Mouse (Mus musculus): ENCODE measurements around the gene 1110051M20Rik.

The 1110051M20Rik gene

DNA sequence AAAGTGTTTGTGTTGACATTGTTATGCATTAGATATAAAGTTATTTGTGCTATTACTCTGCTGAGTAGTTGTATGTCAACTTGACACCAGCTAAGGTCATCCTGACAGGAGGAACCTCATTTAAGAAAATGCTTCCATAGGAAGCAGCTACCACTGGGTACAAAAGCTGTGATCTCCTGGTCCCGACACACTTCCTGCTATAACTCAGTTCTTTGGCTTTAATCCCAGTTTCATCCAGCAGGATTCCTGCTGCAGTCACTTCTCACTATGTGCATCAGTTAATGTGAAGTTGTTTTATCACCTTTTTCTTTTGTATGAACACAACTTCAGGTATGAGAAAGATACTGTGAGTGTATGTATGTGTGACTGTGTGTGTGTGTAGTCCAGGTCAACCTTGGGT lies 2.3 kb downstream of the 1110051M20Rik start:
- ChIA-PET POLR2A (interaction anchor here in 3 of 4 experiments (0.8 to 1.2 kb wide), 5 partner anchors 12 to 18 kb away, joined by 3 to 4 read pairs (median 3); no protein-coding TSS in a partner anchor), CTCF (no interaction called here)

DNA sequence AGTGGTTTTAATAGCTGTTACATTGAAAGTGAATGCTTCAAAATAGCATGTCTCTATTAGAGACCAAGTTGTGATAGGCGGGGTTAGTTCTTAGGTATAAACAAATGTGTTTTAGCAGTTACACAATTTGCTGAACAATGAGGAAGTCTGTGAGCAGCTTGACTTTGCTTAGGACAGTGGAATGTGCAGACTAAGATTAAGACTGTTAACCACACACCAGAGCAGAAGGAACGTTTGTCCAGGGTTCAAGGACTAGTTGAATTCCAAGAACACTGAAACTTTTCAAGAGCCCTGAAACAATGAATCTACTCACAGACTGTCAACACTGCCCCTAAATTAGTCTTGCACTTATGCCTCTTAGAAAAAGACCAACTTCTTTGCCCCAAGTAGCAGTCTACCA lies 2.8 kb downstream of the 1110051M20Rik start:
- ChIA-PET POLR2A (interaction anchor here in 2 of 4 experiments (0.9 to 1.2 kb wide), 4 partner anchors 11 to 17 kb away, joined by 3 to 4 read pairs (median 3); no protein-coding TSS in a partner anchor), CTCF (no interaction called here)

DNA sequence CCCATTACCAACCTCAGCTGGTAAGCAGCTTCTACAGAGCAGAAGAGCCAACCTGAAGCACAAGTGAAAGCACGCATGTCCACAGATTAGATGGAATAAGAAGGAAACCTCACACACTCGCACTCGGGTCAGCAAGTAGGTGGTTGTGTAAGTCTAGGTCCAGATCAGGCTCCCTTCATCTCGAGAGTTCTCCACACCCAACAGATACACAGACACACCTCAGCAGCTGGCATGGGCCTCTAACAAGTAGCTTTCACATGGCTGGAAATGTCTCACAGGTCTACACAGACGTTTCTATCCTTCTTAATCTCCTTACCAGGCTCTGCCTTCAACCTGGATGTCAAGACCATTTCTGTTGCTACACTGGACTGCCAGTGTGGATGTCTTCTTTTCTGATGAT lies 3.8 kb downstream of the 1110051M20Rik start:
- ChIA-PET POLR2A (interaction anchor here in 1 of 4 experiments (1.1 kb wide), 1 partner anchor 10 kb away, joined by 4 read pairs; no protein-coding TSS in a partner anchor), CTCF (interaction anchor here in 1 of 4 experiments (2.1 kb wide), 1 partner anchor 15 kb away, joined by 6 read pairs; no protein-coding TSS in a partner anchor)

DNA sequence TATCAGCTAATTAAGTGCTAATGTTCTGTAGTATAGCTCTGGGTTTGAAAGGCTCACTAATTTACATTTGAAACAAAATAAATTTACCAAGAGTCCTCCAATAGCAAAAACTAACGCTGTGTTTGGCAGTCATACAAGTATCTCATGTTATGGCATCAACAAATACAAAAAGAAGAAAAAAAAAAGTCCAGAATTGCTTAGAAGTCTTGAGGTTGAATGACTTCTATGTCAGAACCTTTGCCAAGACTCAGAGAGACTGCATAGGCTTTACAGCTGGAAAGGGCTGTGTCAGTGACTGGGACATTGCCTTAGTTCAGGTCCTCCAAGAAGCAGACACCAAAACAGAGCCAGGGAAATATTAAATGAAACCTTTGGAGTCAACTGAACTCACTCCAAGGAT lies 4.6 kb downstream of the 1110051M20Rik start:
- ChIA-PET CTCF (interaction anchor here in 2 of 4 experiments (1.5 to 2.1 kb wide), 2 partner anchors 9 to 16 kb away, joined by 4 to 6 read pairs; no protein-coding TSS in a partner anchor), POLR2A (interaction anchor here in 3 of 4 experiments (0.7 to 2.1 kb wide), 20 partner anchors 10 to 212 kb away, joined by 3 to 11 read pairs (median 4); partner anchors contain the start of genes Lrp4 (in 2 of the 3) and Arfgap2 (in 1 of the 3))

DNA sequence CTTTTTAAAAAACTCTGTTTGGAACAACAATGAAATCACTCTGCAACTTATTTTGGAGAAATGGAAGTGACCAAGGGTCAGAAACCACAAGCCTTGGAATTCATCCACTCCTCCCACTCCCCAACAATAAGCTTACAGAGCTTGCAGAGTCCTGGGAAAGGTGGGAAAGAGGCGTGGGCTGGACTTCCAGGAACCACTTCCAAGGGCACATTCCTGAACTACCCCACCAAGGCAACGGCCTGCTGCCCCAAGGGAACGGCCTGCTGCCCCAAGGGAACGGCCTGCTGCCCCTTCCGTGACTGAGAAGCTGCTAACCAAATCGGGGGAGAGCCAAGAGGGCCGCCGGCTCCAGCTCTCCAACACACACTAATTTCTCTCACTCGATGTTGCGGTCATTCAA lies 5.2 kb downstream of the 1110051M20Rik start:
- ChIA-PET POLR2A (interaction anchor here in 3 of 4 experiments (0.7 to 2.1 kb wide), 23 partner anchors 9 to 213 kb away, joined by 3 to 11 read pairs (median 4); partner anchors contain the start of genes Lrp4 (in 2 of the 3) and Arfgap2 (in 1 of the 3)), CTCF (interaction anchor here in 3 of 4 experiments (0.7 to 2.1 kb wide), 4 partner anchors 9 to 44 kb away, joined by 3 to 6 read pairs (median 4); no protein-coding TSS in a partner anchor)

DNA sequence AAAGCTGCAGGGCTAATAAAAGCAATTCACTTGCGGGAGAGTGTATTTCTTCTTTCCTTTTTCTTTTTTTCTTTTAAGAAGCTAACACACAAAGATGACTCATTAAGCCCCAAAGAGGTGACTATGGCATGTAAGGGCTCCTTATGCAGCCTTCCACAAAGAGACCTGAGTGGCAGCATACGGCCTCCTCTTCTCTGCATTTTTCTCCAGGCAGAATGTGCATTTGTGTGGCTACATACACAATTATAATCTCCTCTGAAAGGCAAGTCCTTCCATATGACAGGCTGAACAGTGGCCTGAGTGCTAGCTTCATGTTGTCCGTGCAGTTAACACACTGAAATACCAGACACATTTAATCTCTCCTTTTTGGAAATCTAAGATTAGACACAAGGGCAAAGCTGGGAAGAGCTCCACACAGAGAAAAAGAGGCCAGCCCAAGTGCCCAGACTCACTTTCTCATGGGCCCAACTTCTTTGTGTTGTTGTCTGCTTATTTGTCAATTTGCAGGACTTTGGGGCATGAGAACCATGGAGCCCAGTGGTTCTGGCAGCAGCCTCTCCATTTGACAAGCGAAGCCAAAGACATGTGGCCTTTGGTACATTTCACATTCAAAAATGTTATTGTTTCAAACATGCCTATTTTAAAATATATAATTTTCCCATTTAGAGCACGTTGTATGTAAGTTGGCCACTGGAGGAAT lies 7.2 kb downstream of the 1110051M20Rik start:
- ChIA-PET CTCF (interaction anchor here in 1 of 4 experiments (0.5 kb wide), 1 partner anchor 27 kb away, joined by 3 read pairs; no protein-coding TSS in a partner anchor), POLR2A (interaction anchor here in 3 of 4 experiments (0.6 to 1.9 kb wide), 6 partner anchors 7 to 1540 kb away, joined by 3 to 6 read pairs (median 4); no protein-coding TSS in a partner anchor)

DNA sequence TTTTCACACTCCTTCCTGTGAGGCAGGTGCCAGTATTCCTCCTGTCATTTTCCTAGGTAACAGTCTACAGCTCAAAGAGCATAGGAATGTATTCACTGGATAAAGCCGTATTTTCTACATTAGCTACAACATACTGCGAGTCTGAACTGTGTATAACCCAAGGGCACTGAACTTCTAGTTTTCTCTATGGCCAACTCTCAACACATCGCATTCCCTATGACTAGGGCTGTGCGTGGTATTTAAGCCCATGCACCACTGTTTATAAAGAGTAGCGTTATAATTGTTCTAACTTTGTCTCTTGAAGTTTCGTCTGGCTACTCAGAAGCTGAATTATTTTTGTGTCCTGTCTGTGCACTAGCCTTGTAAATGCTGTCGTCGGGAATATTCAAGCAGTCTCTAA lies 7.8 kb downstream of the 1110051M20Rik start:
- CTCF ChIA-PET = interaction anchor here in 1 of 4 experiments (0.5 kb wide), 1 partner anchor 27 kb away, joined by 3 read pairs; no protein-coding TSS in a partner anchor
- POLR2A ChIA-PET = interaction anchor here in 3 of 4 experiments (0.6 to 1.9 kb wide), 4 partner anchors 9 to 22 kb away, joined by 3 to 6 read pairs (median 4); no protein-coding TSS in a partner anchor

DNA sequence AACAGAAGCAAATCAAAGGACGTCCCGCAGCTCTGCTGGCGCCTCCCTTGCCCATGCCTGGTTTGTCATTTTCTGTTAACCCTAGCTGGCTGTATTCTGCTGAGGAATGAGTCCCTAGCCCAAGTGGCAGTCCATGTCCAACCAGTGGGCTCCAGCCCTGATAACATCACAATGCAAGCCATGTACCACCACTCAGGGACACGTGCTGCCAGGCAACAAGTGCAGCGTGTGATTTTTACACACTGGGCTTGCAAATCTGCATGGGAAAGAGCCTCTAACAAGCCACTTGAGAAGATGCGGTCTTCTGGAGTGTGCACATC lies 13.9 kb downstream of the 1110051M20Rik start:
- CTCF ChIA-PET = interaction anchor here in 3 of 4 experiments (0.6 to 1.8 kb wide), 4 partner anchors 9 to 388 kb away, joined by 3 to 5 read pairs (median 4); no protein-coding TSS in a partner anchor
- POLR2A ChIA-PET = interaction anchor here in 3 of 4 experiments (0.8 to 3.3 kb wide), 9 partner anchors 8 to 30 kb away, joined by 4 to 11 read pairs (median 4); partner anchors contain the start of gene Lrp4 (in 1 of the 3)

DNA sequence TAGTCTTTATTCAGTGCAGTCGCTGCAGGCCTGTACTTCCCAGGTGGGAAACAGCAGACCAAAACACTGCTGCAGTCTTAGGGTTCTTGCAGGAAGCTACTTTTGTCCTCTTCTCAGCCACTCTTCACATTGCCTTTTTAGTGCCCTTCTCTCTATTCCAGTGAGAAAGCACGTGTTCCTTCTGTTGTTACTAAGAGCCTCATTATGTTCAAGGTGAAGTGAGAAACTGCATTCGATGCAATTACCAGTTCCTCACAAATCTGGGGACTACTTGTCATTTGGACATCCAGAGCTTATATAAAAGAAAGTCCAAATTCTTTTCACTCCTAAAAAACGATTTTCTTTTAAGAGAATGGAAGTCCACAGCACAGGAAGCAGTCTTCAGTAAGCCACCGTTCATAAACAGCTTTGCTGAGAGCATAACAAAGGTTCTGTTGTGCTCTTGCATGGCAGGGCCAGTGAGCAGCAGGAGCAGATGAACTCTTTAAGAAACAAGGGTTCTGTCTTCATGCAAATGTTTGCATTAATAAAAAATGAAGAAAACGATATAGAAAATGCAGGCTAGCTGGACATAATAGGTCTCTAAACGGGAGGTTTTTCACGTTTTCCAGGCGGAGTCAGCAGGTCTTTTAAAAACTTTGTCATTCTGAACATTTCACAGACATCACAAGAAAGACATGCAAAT lies 14.4 kb downstream of the 1110051M20Rik start:
- ChIA-PET POLR2A (interaction anchor here in 3 of 4 experiments (0.8 to 3.3 kb wide), 11 partner anchors 8 to 31 kb away, joined by 3 to 11 read pairs (median 4); partner anchors contain the start of genes 1110051M20Rik (in 1 of the 3) and Lrp4 (in 1 of the 3)), CTCF (interaction anchor here in 3 of 4 experiments (0.6 to 1.8 kb wide), 5 partner anchors 9 to 500 kb away, joined by 3 to 5 read pairs (median 3); no protein-coding TSS in a partner anchor)

DNA sequence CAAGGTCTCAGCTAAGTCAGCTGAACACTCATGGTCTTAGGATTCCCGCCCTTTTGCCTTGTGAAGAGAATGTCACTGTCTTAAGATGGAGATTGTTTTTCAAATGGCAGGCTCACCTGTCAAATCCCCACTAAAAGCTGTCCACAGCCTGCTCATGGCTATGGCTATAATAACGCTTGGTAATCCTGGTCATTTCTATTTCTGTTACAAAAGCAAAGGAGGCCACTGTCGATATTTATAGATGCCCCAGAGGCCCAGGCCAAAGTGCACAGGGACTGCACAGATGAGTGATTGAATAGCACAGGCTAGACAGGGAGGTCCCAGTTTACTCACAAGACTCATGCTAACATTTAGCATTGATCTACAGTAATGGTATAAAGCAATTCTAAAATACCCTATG lies 15.4 kb downstream of the 1110051M20Rik start:
- ChIA-PET POLR2A (interaction anchor here in 3 of 4 experiments (0.6 to 3.3 kb wide), 8 partner anchors 10 to 164 kb away, joined by 3 to 11 read pairs (median 4); partner anchors contain the start of genes 1110051M20Rik (in 1 of the 3) and Arfgap2 (in 1 of the 3)), CTCF (interaction anchor here in 1 of 4 experiments (0.6 kb wide), 1 partner anchor 735 kb away, joined by 3 read pairs; no protein-coding TSS in a partner anchor)

DNA sequence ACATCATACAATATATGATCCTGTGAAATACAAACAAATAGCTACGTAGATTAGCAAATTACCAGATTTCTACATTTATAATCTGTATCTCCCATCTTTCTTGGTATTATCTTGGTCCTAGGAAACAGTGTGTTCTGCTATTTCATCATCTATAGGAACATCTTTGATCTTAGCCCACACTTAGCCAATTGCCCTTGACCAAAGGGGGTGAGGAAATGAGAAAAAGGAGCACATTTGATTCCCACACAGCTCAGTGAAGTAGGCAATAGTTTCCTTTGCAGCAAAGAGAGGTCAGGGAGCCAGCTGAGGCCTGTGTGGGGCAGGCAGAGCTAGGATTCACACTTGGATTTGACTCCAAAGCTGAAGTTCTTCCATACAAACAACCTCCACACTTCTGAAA lies 18.2 kb downstream of the 1110051M20Rik start:
- POLR2A ChIA-PET = interaction anchor here in 2 of 4 experiments (0.5 to 1.7 kb wide), 4 partner anchors 9 to 463 kb away, joined by 3 to 5 read pairs (median 4); partner anchors contain the start of gene Ddb2 (in 1 of the 2)
- CTCF ChIA-PET = interaction anchor here in 3 of 4 experiments (0.6 to 1.2 kb wide), 4 partner anchors 76 to 307 kb away, joined by 3 to 4 read pairs (median 3); no protein-coding TSS in a partner anchor

DNA sequence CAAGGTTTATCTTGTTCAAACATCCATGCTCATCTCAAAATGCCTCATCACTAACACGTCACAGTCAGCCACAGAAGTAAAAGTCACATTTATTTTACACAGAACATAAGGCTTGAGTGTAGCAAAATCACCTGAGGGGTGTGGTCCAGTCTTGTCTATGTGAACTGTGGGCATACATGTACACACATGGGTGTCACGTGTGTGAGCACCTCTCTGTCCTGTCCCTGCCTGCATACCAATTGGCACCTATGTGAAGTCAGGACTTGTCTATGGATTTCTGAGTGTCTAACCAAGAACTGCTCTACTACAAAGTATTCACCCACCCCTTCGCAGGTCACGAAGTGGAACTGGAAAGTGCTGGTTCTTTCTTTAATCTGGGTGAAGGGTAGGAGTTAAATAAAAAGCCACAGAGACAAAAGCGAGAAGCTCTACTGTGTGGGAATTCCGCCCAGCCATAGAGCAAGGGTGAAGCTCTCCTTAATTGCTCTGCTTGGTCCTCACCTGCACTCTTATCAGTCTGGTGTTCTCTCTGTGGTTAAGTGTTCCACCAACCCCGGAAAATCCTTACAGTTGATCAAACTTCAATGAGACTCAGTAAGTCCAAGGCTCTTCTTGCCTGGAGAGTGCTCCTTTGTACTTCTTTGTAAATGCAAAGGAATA lies 20.3 kb downstream of the 1110051M20Rik start:
- CTCF ChIA-PET = interaction anchor here in 2 of 4 experiments (0.5 to 0.8 kb wide), 3 partner anchors 32 to 168 kb away, joined by 3 read pairs; no protein-coding TSS in a partner anchor

DNA sequence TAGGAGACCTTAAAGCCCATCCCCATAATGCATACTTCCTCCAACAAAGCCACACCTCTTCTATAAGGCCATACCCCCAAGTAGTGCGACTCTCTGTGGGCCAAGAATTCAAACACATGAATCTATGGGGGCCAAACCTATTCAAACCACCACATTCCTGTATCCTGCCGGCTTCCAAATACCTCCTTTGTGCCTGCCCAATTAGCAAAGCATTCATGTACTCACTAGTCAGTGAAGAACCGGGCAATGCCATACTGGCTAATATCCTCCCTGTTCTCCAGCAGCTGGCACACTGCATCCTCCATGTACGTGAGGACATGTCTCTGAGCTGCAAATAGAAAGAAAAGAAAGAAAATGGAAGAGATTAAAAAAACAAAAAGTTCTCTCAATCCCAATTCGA lies 22.9 kb downstream of the 1110051M20Rik start:
- POLR2A ChIA-PET = interaction anchor here in 1 of 4 experiments (0.9 to 1.5 kb wide), 3 partner anchors 9 to 50 kb away, joined by 3 to 4 read pairs (median 4); no protein-coding TSS in a partner anchor
- CTCF ChIA-PET = interaction anchor here in 1 of 4 experiments (0.5 kb wide), 1 partner anchor 35 kb away, joined by 4 read pairs; no protein-coding TSS in a partner anchor

More for the DNA sequence above, 20.3 kb downstream of the 1110051M20Rik start:
- POLR2A ChIA-PET = interaction anchor here in 3 of 4 experiments (0.8 to 1.4 kb wide), 8 partner anchors 13 to 186 kb away, joined by 3 to 6 read pairs (median 4); no protein-coding TSS in a partner anchor

DNA sequence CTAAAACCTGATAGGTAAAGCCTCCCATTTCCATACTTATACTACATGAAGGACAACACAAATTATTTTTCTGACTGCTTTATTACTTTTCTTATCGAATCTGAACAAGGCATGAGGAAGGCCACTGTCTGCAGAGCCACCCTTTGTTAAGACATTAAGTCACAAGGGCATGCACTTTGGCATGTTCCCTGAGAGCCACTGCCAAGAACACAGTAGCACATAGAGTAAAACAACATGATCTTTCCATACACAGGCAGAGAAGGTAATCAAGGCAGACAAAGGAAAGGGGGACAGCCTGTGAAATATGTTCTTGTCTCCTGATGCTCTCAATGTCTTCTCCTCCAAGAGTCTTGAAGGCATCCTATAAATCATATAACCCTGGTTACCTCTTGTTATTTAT lies 30.7 kb downstream of the 1110051M20Rik start:
- CTCF ChIA-PET = interaction anchor here in 1 of 4 experiments (0.6 kb wide), 1 partner anchor 282 kb away, joined by 3 read pairs; no protein-coding TSS in a partner anchor
- POLR2A ChIA-PET = no interaction called here

DNA sequence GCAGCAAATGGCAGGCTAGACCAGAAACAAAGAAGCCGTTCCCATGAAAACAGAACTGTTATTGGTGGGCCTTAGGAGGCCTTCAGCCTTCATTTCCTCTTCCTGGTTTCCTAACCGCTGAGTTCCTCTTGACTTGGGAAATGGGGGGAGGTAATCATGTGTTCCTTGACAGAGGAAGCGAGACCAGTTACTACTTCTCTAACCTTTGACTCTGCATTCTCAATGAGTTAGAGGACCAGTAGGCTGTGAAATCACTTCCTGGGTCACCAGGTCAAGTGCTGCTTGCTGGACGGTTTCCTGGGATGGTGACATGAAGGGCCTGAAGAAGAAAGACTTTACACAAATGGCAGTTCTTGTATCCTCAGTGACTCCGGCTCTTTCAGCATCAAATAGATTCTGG lies 32.1 kb downstream of the 1110051M20Rik start:
- POLR2A ChIA-PET = interaction anchor here in 1 of 4 experiments (1.2 kb wide), 1 partner anchor 27 kb away, joined by 3 read pairs; no protein-coding TSS in a partner anchor

DNA sequence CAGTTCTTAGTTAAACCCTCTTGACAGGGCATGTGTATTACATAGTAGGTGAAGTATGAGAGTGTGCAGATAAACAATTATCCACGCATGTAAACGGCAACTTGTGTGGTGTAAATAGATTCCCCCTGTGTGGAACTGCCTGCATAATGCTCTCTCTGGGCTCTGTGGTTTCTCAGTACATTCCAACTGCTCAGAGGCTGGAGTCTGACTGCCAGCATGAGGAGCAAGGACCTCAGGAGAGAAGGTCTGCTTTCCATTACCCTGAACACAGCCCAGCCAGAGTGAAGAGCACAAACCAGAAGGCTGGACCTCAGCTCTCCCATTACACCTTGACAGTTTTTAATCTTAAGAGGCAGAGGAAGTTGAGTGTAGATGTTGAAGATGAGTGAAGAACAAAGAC lies 33.0 kb downstream of the 1110051M20Rik start:
- POLR2A ChIA-PET = interaction anchor here in 1 of 4 experiments (1.2 kb wide), 1 partner anchor 28 kb away, joined by 3 read pairs; no protein-coding TSS in a partner anchor
- CTCF ChIA-PET = no interaction called here

More for the DNA sequence above, 32.1 kb downstream of the 1110051M20Rik start:
- CTCF ChIA-PET = no interaction called here

DNA sequence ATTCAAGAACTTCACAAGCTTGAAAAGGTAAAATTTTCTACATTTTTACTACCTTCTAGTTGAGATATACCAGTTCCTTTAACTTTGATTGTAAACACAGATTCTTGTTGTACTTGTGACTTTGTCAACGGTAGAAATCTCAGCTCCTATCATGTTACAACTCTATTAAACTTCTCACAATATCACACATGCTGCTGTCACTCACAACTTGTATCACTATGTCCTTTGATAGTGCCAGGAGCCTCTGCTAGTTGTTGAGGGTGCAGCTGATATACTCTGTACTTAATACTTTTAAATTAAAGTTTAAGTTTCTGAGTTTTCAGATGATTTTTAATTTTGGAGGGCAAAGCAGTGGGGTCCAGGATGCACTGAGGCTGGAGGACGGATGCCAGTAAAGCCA lies 36.5 kb downstream of the 1110051M20Rik start:
- ChIA-PET CTCF (no interaction called here), POLR2A (interaction anchor here in 2 of 4 experiments (0.6 to 3.6 kb wide), 2 partner anchors 9 to 76 kb away, joined by 8 to 12 read pairs; no protein-coding TSS in a partner anchor)
